Mouse (Mus musculus) liver, adult 2 months (tissue): ENCODE results near the gene Hist1h3d. TPM values are rescaled to one million over a fixed set of nuclear protein-coding genes. Genes with fewer than 3 reads are reported as not detected.
A peak's percentile ranks its signal among the peaks of the same experiment; 100 is the strongest.
"Not testable (repeated sequence)": the region's sequence is repeated elsewhere in the genome, so short reads cannot be mapped to it uniquely, and the experiment has no call there.

Source experiments
- DNase-seq: peaks from one replicate; pipeline ENCODE4 v3.0.0-alpha.2; 2011; ENCODE audit warnings: low read depth, low spot score; ENCODE audit errors: extremely low read depth
- H3K27ac ChIP-seq: fragments of 200-500 bp; replicated peaks from 2 replicates; pipeline ENCODE4 v1.5.1; 2012; ENCODE audit warnings: low read depth, mild to moderate bottlenecking, control low read depth, inconsistent platforms, low read length; ENCODE audit not compliant: insufficient read depth
- H3K27me3 ChIP-seq: fragments of 200-500 bp; 2 replicates; pipeline ENCODE4 v1.6.1; 2012; ENCODE audit warnings: mild to moderate bottlenecking, moderate library complexity, low read length, inconsistent platforms; ENCODE audit not compliant: control insufficient read depth, insufficient read depth
- H3K36me3 ChIP-seq: fragments of 200-500 bp; 2 replicates; pipeline ENCODE4 v1.6.1; 2012; ENCODE audit warnings: low read length, inconsistent platforms; ENCODE audit not compliant: control insufficient read depth, insufficient read depth
- H3K4me1 ChIP-seq: fragments of 200-500 bp; 2 replicates; pipeline ENCODE4 v1.6.1; 2011; ENCODE audit warnings: low read length; ENCODE audit not compliant: control insufficient read depth, insufficient read depth
- H3K4me3 ChIP-seq: fragments of 200-500 bp; 2 replicates; pipeline ENCODE4 v1.5.1; 2011; ENCODE audit warnings: low read depth, mild to moderate bottlenecking, control low read depth, low read length, moderate library complexity; ENCODE audit not compliant: insufficient read depth
- H3K79me2 ChIP-seq: fragments of 200-500 bp; 2 replicates; pipeline ENCODE4 v1.6.1; 2012; ENCODE audit warnings: inconsistent platforms, mild to moderate bottlenecking, low read length, moderate library complexity; ENCODE audit not compliant: control insufficient read depth, insufficient read depth
- H3K9ac ChIP-seq: fragments of 200-500 bp; 2 replicates; pipeline ENCODE4 v1.6.1; 2012; ENCODE audit warnings: low read depth, mild to moderate bottlenecking, control low read depth, inconsistent platforms, low read length
- CTCF ChIP-seq: fragments of 200-500 bp; IDR thresholded peaks from 2 replicates; pipeline ENCODE4 v1.5.1; 2011; ENCODE audit warnings: low read depth, low read length, control low read depth
- POLR2A ChIP-seq: fragments of 200-500 bp; IDR thresholded peaks from 2 replicates; pipeline ENCODE4 v1.6.1; 2011; ENCODE audit warnings: low read length, control low read depth; ENCODE audit not compliant: insufficient read depth; ENCODE audit errors: extremely low read depth
- WGBS: fragments of 180-500 bp; shearing (Covaris S2); methylation state at CpG from one replicate; pipeline ENCODE4 v1.1.7; 2018; 5-methylcytosine and 5-hydroxymethylcytosine counted together
- polyA plus RNA-seq: library from polyadenylated mRNA; depleted of rRNA; stranded (reverse); fragments of >200 nt; gene quantifications from 2 replicates; pipeline ENCODE4 v1.2.3, GENCODE M21; 2012; rRNA removed
- total RNA-seq: library from RNA; depleted of rRNA; stranded (reverse); fragments of >200 nt; gene quantifications from 2 replicates; pipeline ENCODE4 v1.2.3, GENCODE M21; 2014; rRNA removed

Hist1h3d gene
- total and polyA plus RNA-seq, 2 experiments, result 0.48 to 3.4 TPM

GRCm38 (mm10) chr13:23622175-23622671, 46.7 kb downstream of the Hist1h3d start, which contains the start of gene Hist1h1e:
TSS of gene Hist1h1e (minus strand) at chr13:23622558.
- TF ChIP-seq POLR2A, result peak; percentile 97
- not testable (repeated sequence) for H3K27me3 ChIP-seq, H3K79me2 ChIP-seq, H3K4me1 ChIP-seq, H3K36me3 ChIP-seq
- Histone ChIP-seq H3K4me3 (peak within 1 kb of the TSS; percentile 84), H3K9ac (peak within 1 kb of the TSS; percentile 80), H3K27ac (peak within 1 kb of the TSS; percentile 81)
- peak; percentile 77 for DNase-seq
- under 1% methylated on average over 53 of the region's 53 CpGs for WGBS

GRCm38 (mm10) chr13:23622861-23623450, 47.4 kb downstream of the Hist1h3d start:
- TF ChIP-seq CTCF, result no peak
- TF ChIP-seq POLR2A, result no peak
- peak overlapping the region; percentile 33; the same call in 1 of the 2 replicates for H3K4me3 ChIP-seq
- H3K4me1 ChIP-seq, result no peaks in the 10 kb centered on the region; the same call in 1 of the 2 replicates
- H3K27me3 ChIP-seq, result no peaks in the 10 kb centered on the region
- no peaks in the 10 kb centered on the region for H3K36me3 ChIP-seq
- 23% methylated on average over 7 of the region's 7 CpGs for WGBS
- no peaks in the 10 kb centered on the region for H3K79me2 ChIP-seq
- H3K27ac ChIP-seq, result peak overlapping the region; percentile 35; the same call in 1 of the 2 replicates
- no peak overlapping the region for H3K9ac ChIP-seq
- peak; percentile 48 for DNase-seq

Other genes with a start within 250 kb of the Hist1h3d start
Only the 30 nearest of the 35 such genes appear.
- 3.5 and 3.7 TPM in 2 replicates for gene Abt1, start 151.9 kb upstream of the Hist1h3d start, total RNA-seq
- 2.1 TPM in 2 replicates for gene Abt1, start 151.9 kb upstream of the Hist1h3d start, polyA plus RNA-seq
- not detected in 2 replicates for gene Btn1a1, start 109.9 kb upstream of the Hist1h3d start, total RNA-seq
- gene Btn1a1, start 109.9 kb upstream of the Hist1h3d start, polyA plus RNA-seq, result not detected in 2 replicates
- gene Btn2a2, start 86.9 kb upstream of the Hist1h3d start, total RNA-seq, result not detected in 2 replicates
- gene Btn2a2, start 86.9 kb upstream of the Hist1h3d start, polyA plus RNA-seq, result not detected in 2 replicates
- gene Hist1h4h, start 44.7 kb upstream of the Hist1h3d start, total RNA-seq, result 706 and 873 TPM in 2 replicates
- 8.5 and 26.7 TPM in 2 replicates for gene Hist1h4h, start 44.7 kb upstream of the Hist1h3d start, polyA plus RNA-seq
- gene Hist1h2af, start 41.9 kb upstream of the Hist1h3d start, total RNA-seq, result 9.2 and 13.4 TPM in 2 replicates
- 2.1 and 2.9 TPM in 2 replicates for gene Hist1h2af, start 41.9 kb upstream of the Hist1h3d start, polyA plus RNA-seq
- 5.6 and 12.9 TPM in 2 replicates for gene Hist1h3g, start 40.3 kb upstream of the Hist1h3d start, total RNA-seq
- gene Hist1h3g, start 40.3 kb upstream of the Hist1h3d start, polyA plus RNA-seq, result 0.26 TPM in 1 of 2 replicates, not detected in the other
- gene Hist1h2bh, start 32.4 kb upstream of the Hist1h3d start, total RNA-seq, result 1.3 and 1.5 TPM in 2 replicates
- gene Hist1h2bh, start 32.4 kb upstream of the Hist1h3d start, polyA plus RNA-seq, result 0.07 and 0.09 TPM in 2 replicates
- gene Hist1h3f, start 31.7 kb upstream of the Hist1h3d start, total RNA-seq, result 11.1 and 14.2 TPM in 2 replicates
- 0.29 and 0.30 TPM in 2 replicates for gene Hist1h3f, start 31.7 kb upstream of the Hist1h3d start, polyA plus RNA-seq
- gene Hist1h4f, start 24.1 kb upstream of the Hist1h3d start, total RNA-seq, result 77.8 and 101 TPM in 2 replicates
- gene Hist1h4f, start 24.1 kb upstream of the Hist1h3d start, polyA plus RNA-seq, result 0.97 TPM in 1 of 2 replicates, not detected in the other
- 2.5 and 3.0 TPM in 2 replicates for gene Hist1h1d, start 22.5 kb upstream of the Hist1h3d start, total RNA-seq
- 0.02 and 0.12 TPM in 2 replicates for gene Hist1h1d, start 22.5 kb upstream of the Hist1h3d start, polyA plus RNA-seq
- gene Hist1h3e, start 13.4 kb upstream of the Hist1h3d start, total RNA-seq, result 19.9 and 26.8 TPM in 2 replicates
- gene Hist1h3e, start 13.4 kb upstream of the Hist1h3d start, polyA plus RNA-seq, result 2.1 and 2.6 TPM in 2 replicates
- gene Hist1h2ae, start 4.5 kb upstream of the Hist1h3d start, total RNA-seq, result 2.8 and 6.6 TPM in 2 replicates
- gene Hist1h2ae, start 4.5 kb upstream of the Hist1h3d start, polyA plus RNA-seq, result 0.57 TPM in 2 replicates
- gene Hist1h2bg, start 4.4 kb upstream of the Hist1h3d start, total RNA-seq, result 37.2 and 44.6 TPM in 2 replicates
- gene Hist1h2bg, start 4.4 kb upstream of the Hist1h3d start, polyA plus RNA-seq, result 4.0 and 4.4 TPM in 2 replicates
- 4.6 and 5.4 TPM in 2 replicates for gene Hist1h2bf, start 1.6 kb upstream of the Hist1h3d start, total RNA-seq
- 0.39 TPM in 1 of 2 replicates, not detected in the other for gene Hist1h2bf, start 1.6 kb upstream of the Hist1h3d start, polyA plus RNA-seq
- 5.4 and 11.5 TPM in 2 replicates for gene Hist1h2ad, start 1.4 kb upstream of the Hist1h3d start, total RNA-seq
- gene Hist1h2ad, start 1.4 kb upstream of the Hist1h3d start, polyA plus RNA-seq, result 1.1 TPM in 1 of 2 replicates, not detected in the other
- 162 and 174 TPM in 2 replicates for gene Hist1h4d, start 5.8 kb downstream of the Hist1h3d start, total RNA-seq
- gene Hist1h4d, start 5.8 kb downstream of the Hist1h3d start, polyA plus RNA-seq, result 2.1 and 2.8 TPM in 2 replicates
- gene Hist1h2be, start 45.4 kb downstream of the Hist1h3d start, total RNA-seq, result 5.4 and 6.6 TPM in 2 replicates
- 0.28 and 0.60 TPM in 2 replicates for gene Hist1h2be, start 45.4 kb downstream of the Hist1h3d start, polyA plus RNA-seq
- gene Hist1h1e, start 46.8 kb downstream of the Hist1h3d start, total RNA-seq, result 22.0 and 27.0 TPM in 2 replicates
- gene Hist1h1e, start 46.8 kb downstream of the Hist1h3d start, polyA plus RNA-seq, result 0.73 and 0.77 TPM in 2 replicates
- 4.9 and 6.2 TPM in 2 replicates for gene Hist1h2ac, start 108.2 kb downstream of the Hist1h3d start, total RNA-seq
- gene Hist1h2ac, start 108.2 kb downstream of the Hist1h3d start, polyA plus RNA-seq, result 0.12 and 0.22 TPM in 2 replicates
- 228 and 265 TPM in 2 replicates for gene Hist1h2bc, start 108.4 kb downstream of the Hist1h3d start, total RNA-seq
- 312 and 443 TPM in 2 replicates for gene Hist1h2bc, start 108.4 kb downstream of the Hist1h3d start, polyA plus RNA-seq
- gene Hist1h1t, start 120.1 kb downstream of the Hist1h3d start, total RNA-seq, result not detected in 2 replicates
- not detected in 2 replicates for gene Hist1h1t, start 120.1 kb downstream of the Hist1h3d start, polyA plus RNA-seq
- 190 and 256 TPM in 2 replicates for gene Hist1h4c, start 122.7 kb downstream of the Hist1h3d start, total RNA-seq
- 0.95 and 3.1 TPM in 2 replicates for gene Hist1h4c, start 122.7 kb downstream of the Hist1h3d start, polyA plus RNA-seq
- 30.4 and 35.3 TPM in 2 replicates for gene Hfe, start 135.1 kb downstream of the Hist1h3d start, total RNA-seq
- 32.6 and 40.9 TPM in 2 replicates for gene Hfe, start 135.1 kb downstream of the Hist1h3d start, polyA plus RNA-seq
- gene Hist1h1c, start 163.0 kb downstream of the Hist1h3d start, total RNA-seq, result 43.6 and 68.1 TPM in 2 replicates
- gene Hist1h1c, start 163.0 kb downstream of the Hist1h3d start, polyA plus RNA-seq, result 20.9 and 31.6 TPM in 2 replicates
- 8.0 and 24.1 TPM in 2 replicates for gene Hist1h3c, start 169.8 kb downstream of the Hist1h3d start, total RNA-seq
- 0.20 and 0.27 TPM in 2 replicates for gene Hist1h3c, start 169.8 kb downstream of the Hist1h3d start, polyA plus RNA-seq
- gene Hist1h2bb, start 171.0 kb downstream of the Hist1h3d start, total RNA-seq, result 41.9 and 75.6 TPM in 2 replicates
- 0.41 and 0.55 TPM in 2 replicates for gene Hist1h2bb, start 171.0 kb downstream of the Hist1h3d start, polyA plus RNA-seq
- 19.4 and 55.8 TPM in 2 replicates for gene Hist1h2ab, start 175.4 kb downstream of the Hist1h3d start, total RNA-seq
- 0.45 and 1.0 TPM in 2 replicates for gene Hist1h2ab, start 175.4 kb downstream of the Hist1h3d start, polyA plus RNA-seq
- gene Hist1h3b, start 176.5 kb downstream of the Hist1h3d start, total RNA-seq, result 15.2 and 31.1 TPM in 2 replicates
- 0.23 and 0.58 TPM in 2 replicates for gene Hist1h3b, start 176.5 kb downstream of the Hist1h3d start, polyA plus RNA-seq
- gene Hist1h4b, start 181.2 kb downstream of the Hist1h3d start, total RNA-seq, result 62.4 and 63.4 TPM in 2 replicates
- 1.2 TPM in 1 of 2 replicates, not detected in the other for gene Hist1h4b, start 181.2 kb downstream of the Hist1h3d start, polyA plus RNA-seq
- gene Hist1h4a, start 185.5 kb downstream of the Hist1h3d start, total RNA-seq, result 21.0 and 54.0 TPM in 2 replicates
- gene Hist1h4a, start 185.5 kb downstream of the Hist1h3d start, polyA plus RNA-seq, result 0.76 TPM in 1 of 2 replicates, not detected in the other